Mouse (Mus musculus): Measurements from ENCODE around the gene Cmip. TPM values are rescaled to one million over a fixed set of nuclear protein-coding genes. Genes with fewer than 3 reads are reported as not detected.

Cmip gene
- polyA plus RNA-seq, 1 experiment from 2014 or later, result 39.0 TPM

GRCm38 (mm10) chr8:117241848-117242247 is 15.0 kb upstream of the Cmip start:
- Histone ChIP-seq H3K9ac (no peak overlapping the region), H3K4me1 (no peaks in the 10 kb centered on the region), H3K27me3 (no peaks in the 10 kb centered on the region), H3K4me3 (no peak overlapping the region), H3K4me2 (no peak overlapping the region), H3K36me3 (ENCODE audit: poor library complexity, severe bottlenecking) (no peaks in the 10 kb centered on the region), H3K27ac (no peak overlapping the region), H3K9me3 (replicated peaks) (no peaks in the 10 kb centered on the region)
- no peak for ATAC-seq
- WGBS, result 12% methylated on average over 3 of the region's 3 CpGs

- H3K4me3 ChIP-seq, result no peak overlapping the region
- H3K4me2 ChIP-seq, result no peak overlapping the region
- no peaks in the 10 kb centered on the region for H3K9me3 ChIP-seq (replicated peaks)
- H3K4me1 ChIP-seq, result no peaks in the 10 kb centered on the region
- H3K36me3 ChIP-seq (ENCODE audit: poor library complexity, severe bottlenecking), result no peaks in the 10 kb centered on the region
- ATAC-seq, result no peak
- H3K9ac ChIP-seq, result no peak overlapping the region
- no peak overlapping the region for H3K27ac ChIP-seq
- H3K27me3 ChIP-seq, result no peaks in the 10 kb centered on the region
- 72% methylated on average over 6 of the region's 6 CpGs for WGBS
Measured at GRCm38 (mm10) chr8:117242286-117242685, 14.6 kb upstream of the Cmip start.

- no peak overlapping the region for H3K27ac ChIP-seq
- no peaks in the 10 kb centered on the region for H3K9me3 ChIP-seq (replicated peaks)
- no peak overlapping the region for H3K4me2 ChIP-seq
- no peak overlapping the region for H3K4me3 ChIP-seq
- 44% methylated on average over 6 of the region's 6 CpGs for WGBS
- H3K9ac ChIP-seq, result no peak overlapping the region
- no peak for ATAC-seq
- H3K4me1 ChIP-seq, result no peaks in the 10 kb centered on the region
- H3K27me3 ChIP-seq, result no peaks in the 10 kb centered on the region
- no peaks in the 10 kb centered on the region for H3K36me3 ChIP-seq (ENCODE audit: poor library complexity, severe bottlenecking)
Measured at GRCm38 (mm10) chr8:117244601-117245000, 12.3 kb upstream of the Cmip start.

- no peaks in the 10 kb centered on the region for H3K27me3 ChIP-seq
- ATAC-seq, result no peak
- WGBS, result 93% methylated on average over 11 of the region's 11 CpGs
- no peaks in the 10 kb centered on the region for H3K36me3 ChIP-seq (ENCODE audit: poor library complexity, severe bottlenecking)
- H3K27ac ChIP-seq, result no peak overlapping the region
- no peak overlapping the region for H3K4me2 ChIP-seq
- no peak overlapping the region for H3K4me3 ChIP-seq
- no peak overlapping the region for H3K9ac ChIP-seq
- H3K4me1 ChIP-seq, result no peaks in the 10 kb centered on the region
- 0 out of 2 replicates have a peak, but pooled peaks cover 4% of the 10 kb centered on the region for H3K9me3 ChIP-seq (replicated peaks)
Measured at GRCm38 (mm10) chr8:117248341-117248740, 8.5 kb upstream of the Cmip start.

- H3K9ac ChIP-seq, result no peak overlapping the region
- H3K4me1 ChIP-seq, result no peaks in the 10 kb centered on the region; the same call in 1 of the 2 replicates
- no peak for ATAC-seq
- no peaks in the 10 kb centered on the region for H3K27me3 ChIP-seq
- WGBS, result 32% methylated on average over 7 of the region's 7 CpGs
- H3K36me3 ChIP-seq (ENCODE audit: poor library complexity, severe bottlenecking), result no peaks in the 10 kb centered on the region
- no peak overlapping the region for H3K27ac ChIP-seq
- H3K4me3 ChIP-seq, result no peak overlapping the region
- H3K4me2 ChIP-seq, result no peak overlapping the region
- H3K9me3 ChIP-seq (replicated peaks), result 0 out of 2 replicates have a peak, but pooled peaks cover 4% of the 10 kb centered on the region
Measured at GRCm38 (mm10) chr8:117251086-117251681, 5.7 kb upstream of the Cmip start.

DNA sequence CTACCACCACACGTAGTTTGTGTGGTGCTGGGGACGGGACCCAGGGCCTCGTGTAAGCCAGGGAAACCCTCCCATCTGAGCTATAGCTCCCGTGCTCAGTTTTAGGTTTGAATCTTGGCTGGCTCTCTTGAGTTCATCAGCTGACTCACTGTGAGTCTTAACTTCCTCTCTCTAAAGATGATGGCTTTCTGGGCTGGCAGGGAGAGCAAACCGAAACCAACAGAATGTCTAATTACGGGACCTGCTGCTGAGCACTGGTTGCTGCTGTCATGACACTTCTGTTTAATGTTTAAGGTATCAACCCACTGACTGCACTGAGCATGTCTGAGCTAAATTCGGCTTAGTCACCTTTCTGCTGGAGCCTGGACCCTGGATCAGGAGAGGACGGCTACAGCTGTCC is 4.2 kb upstream of the Cmip start:
- WGBS, result 94% methylated on average over 8 of the region's 8 CpGs
- Histone ChIP-seq H3K27ac (no peak overlapping the region), H3K4me1 (no peaks in the 10 kb centered on the region; the same call in 1 of the 2 replicates), H3K9me3 (replicated peaks) (0 out of 2 replicates have a peak, but pooled peaks cover 4% of the 10 kb centered on the region), H3K36me3 (ENCODE audit: poor library complexity, severe bottlenecking) (no peaks in the 10 kb centered on the region), H3K4me3 (no peak overlapping the region), H3K27me3 (no peaks in the 10 kb centered on the region), H3K9ac (no peak overlapping the region), H3K4me2 (no peak overlapping the region)
- ATAC-seq, result no peak

DNA sequence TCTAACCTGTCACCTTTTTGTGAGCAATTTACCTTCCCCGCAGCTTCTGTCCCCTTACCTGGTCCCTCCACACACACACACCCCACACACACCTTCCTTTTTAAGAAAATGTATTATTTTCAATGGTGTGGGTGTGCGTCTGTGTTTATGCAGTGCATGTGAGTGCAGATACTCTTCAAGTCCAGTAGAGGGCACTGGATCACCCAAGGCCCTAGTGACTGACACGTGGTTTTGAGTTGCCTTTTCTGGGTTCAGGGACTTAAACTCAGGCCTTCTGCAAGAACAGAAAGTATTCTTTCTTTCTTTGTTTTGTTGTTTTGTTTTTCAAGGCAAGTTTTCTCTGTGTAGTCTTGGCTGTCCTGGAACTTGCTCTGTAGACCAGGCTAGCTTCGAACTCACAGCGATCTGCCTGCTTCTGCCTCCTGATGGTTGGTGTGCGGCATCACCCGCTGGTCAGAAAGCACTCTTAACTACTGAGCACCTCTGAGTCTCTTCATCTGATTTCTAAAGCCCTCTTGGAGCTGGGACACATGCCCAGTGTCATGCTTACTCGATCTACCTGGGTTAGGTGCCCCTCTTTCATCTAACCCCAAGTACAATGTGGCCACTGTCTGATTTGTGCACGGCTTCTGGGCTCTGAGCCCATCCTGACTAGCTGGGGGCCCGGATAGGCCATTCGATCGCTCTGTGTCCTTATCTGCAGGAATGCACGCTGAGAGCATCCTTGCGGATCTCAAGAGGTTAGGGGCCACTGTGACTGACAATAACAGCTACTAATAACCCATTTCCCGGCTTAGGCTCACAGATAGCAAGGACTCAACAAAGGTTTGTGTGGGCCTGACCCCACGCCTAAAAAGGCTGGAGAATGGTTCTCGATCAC is 3.2 kb upstream of the Cmip start:
- H3K4me1 ChIP-seq, result peaks cover 6% of the 10 kb centered on the region
- WGBS, result 90% methylated on average over 17 of the region's 17 CpGs
- H3K4me2 ChIP-seq, result no peak overlapping the region
- H3K36me3 ChIP-seq (ENCODE audit: poor library complexity, severe bottlenecking), result no peaks in the 10 kb centered on the region
- H3K27ac ChIP-seq, result no peak overlapping the region
- no peaks in the 10 kb centered on the region for H3K27me3 ChIP-seq
- H3K9ac ChIP-seq, result no peak overlapping the region
- no peak overlapping the region for H3K4me3 ChIP-seq
- 0 out of 2 replicates have a peak, but pooled peaks cover 4% of the 10 kb centered on the region for H3K9me3 ChIP-seq (replicated peaks)
- ATAC-seq, result no peak

DNA sequence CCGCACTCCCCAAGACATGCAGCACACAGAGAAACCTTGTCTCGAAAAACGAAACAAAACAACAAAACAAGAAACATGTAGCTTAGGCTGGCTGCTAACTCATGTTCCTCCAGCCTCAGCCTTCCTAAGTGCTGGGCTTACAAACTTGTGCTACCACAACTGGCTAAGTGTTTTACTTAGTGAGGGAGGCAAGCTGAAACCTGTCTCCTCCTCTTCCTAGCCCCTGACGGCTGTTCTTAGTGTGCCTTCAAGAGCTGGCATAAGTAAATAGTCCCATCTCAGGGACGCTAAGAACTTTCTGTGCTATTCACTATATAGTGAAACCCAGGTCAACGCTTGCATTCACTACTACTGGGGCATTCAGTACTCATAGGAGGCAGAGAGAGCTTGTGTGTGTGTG is 2.4 kb upstream of the Cmip start:
- WGBS, result 84% methylated on average over 6 of the region's 6 CpGs
- H3K27me3 ChIP-seq, result no peaks in the 10 kb centered on the region

GRCm38 (mm10) chr8:117256292-117256938 is 449 bp upstream of the Cmip start:
- Histone ChIP-seq H3K9me3 (replicated peaks) (0 out of 2 replicates have a peak, but pooled peaks cover 4% of the 10 kb centered on the region), H3K4me3 (peak overlapping the region; percentile 98), H3K36me3 (ENCODE audit: poor library complexity, severe bottlenecking) (no peaks in the 10 kb centered on the region), H3K4me2 (peak overlapping the region; percentile 92), H3K27ac (peak overlapping the region; percentile 90), H3K4me1 (peaks cover 34% of the 10 kb centered on the region), H3K27me3 (no peaks in the 10 kb centered on the region), H3K9ac (peak overlapping the region; percentile 98)
- 1% methylated on average over 35 of the region's 92 CpGs for WGBS
- peak; percentile 88 for ATAC-seq

More for the DNA sequence above, 2.4 kb upstream of the Cmip start:
- Histone ChIP-seq H3K9me3 (replicated peaks) (0 out of 2 replicates have a peak, but pooled peaks cover 4% of the 10 kb centered on the region), H3K27ac (no peak overlapping the region), H3K4me2 (no peak overlapping the region), H3K4me3 (no peak overlapping the region), H3K9ac (no peak overlapping the region), H3K4me1 (peaks cover 15% of the 10 kb centered on the region), H3K36me3 (ENCODE audit: poor library complexity, severe bottlenecking) (no peaks in the 10 kb centered on the region)
- no peak for ATAC-seq

DNA sequence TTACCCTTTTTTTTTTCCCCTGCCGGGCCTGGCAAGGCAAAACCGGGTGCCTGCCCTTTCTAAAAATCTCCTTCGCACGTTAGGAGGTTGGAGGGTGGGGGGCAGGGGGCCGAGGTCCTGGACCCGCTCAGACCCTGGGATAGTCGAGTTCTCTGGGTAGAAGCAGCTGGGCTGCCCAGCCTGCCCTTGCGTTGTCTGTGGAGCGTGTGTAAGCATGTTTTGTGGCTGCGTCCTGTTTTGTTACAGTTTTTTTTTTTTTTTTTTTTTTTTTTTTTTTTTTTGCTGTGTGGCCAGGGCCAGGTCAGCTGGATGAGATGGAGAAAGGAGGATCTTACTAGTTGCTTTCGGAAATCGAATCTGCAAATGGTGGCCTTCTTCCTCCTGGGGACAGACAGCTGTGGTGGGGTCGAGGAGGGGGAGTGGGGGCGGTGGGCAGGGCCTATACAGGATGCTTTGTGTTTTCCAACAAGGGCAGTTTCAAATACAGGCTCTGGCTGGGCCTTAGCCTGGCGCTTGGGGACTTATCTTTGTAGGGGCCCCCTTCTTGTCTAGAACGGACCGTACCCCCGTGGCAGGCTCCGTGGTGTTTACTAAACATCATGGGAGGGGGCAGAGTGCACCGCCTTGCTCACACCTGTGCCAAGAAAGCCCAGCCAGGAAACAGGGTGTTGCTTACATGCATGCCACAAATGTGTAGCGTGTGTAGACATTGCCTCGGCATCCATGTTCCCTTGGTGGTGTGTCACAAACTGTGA is 1.1 kb downstream of the Cmip start:
- Histone ChIP-seq H3K27ac (peak overlapping the region; percentile 90), H3K4me2 (peak overlapping the region; percentile 92), H3K9me3 (replicated peaks) (no peaks in the 10 kb centered on the region), H3K36me3 (ENCODE audit: poor library complexity, severe bottlenecking) (no peaks in the 10 kb centered on the region), H3K27me3 (no peaks in the 10 kb centered on the region), H3K4me3 (peak overlapping the region; percentile 98), H3K9ac (peak overlapping the region; percentile 98), H3K4me1 (peaks cover 48% of the 10 kb centered on the region)
- ATAC-seq, result no peak; the same call in 1 of the 2 replicates
- WGBS, result 2% methylated on average over 22 of the region's 22 CpGs

DNA sequence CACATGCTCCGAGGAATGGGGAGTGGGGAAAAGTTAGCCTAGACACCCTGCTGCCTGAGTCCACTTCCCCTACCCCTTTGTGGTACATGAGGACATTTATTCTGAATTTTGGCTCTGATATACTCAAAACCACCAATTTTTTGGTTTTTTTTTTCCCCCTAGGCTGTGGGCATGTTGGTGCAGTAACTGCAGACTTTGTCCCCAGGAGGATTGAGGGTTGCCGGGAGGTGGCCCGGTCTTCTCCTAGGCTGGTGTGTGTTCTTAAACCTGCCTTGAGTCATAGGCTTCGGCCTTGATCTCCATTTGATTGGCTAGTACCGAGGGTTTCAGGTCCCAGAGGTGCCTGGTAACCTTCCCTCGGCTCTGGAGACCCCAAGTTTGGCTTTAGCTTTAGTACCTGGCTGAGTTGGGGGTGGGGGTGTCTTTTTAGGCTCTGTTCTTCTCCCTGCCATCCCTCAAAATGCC is 1.7 kb downstream of the Cmip start:
- Histone ChIP-seq H3K27ac (peak overlapping the region; percentile 90), H3K4me1 (peaks cover 53% of the 10 kb centered on the region), H3K36me3 (ENCODE audit: poor library complexity, severe bottlenecking) (no peaks in the 10 kb centered on the region), H3K4me3 (peak overlapping the region; percentile 98), H3K27me3 (no peaks in the 10 kb centered on the region), H3K9ac (peak overlapping the region; percentile 98), H3K4me2 (peak overlapping the region; percentile 92), H3K9me3 (replicated peaks) (no peaks in the 10 kb centered on the region)
- no peak for ATAC-seq
- WGBS, result 52% methylated on average over 6 of the region's 6 CpGs

All from forebrain, embryonic 13.5 days (tissue).